Mouse (Mus musculus) adrenal gland, postnatal 4 days (tissue): Measurements from ENCODE around the gene Cdh4. TPM values are rescaled to one million over a fixed set of nuclear protein-coding genes. Genes with fewer than 3 reads are reported as not detected.

Experiments used
- DNase-seq, 2 experiments: peaks; one replicate each; pipeline ENCODE4 v3.0.0; 2021 to 2022; ENCODE audit warnings: low spot score in 2 of 2, mixed read lengths in 2 of 2
- total RNA-seq, 2 experiments: library from RNA; stranded (reverse); gene quantifications; 2 replicates each; pipeline ENCODE4 v1.2.3; 2021

Cdh4 gene
- total RNA-seq, 2 experiments from 2014 or later = 6.8 to 7.7 TPM

- DNase-seq = no peak
Measured at GRCm38 (mm10) chr2:179838036-179838435, 395.8 kb downstream of the Cdh4 start.

GRCm38 (mm10) chr2:179842610-179843389 lies 400.6 kb downstream of the Cdh4 start:
- DNase-seq = no peak

GRCm38 (mm10) chr2:179849732-179850131 lies 407.5 kb downstream of the Cdh4 start:
- DNase-seq = no peak

GRCm38 (mm10) chr2:179852169-179852568 lies 409.9 kb downstream of the Cdh4 start:
- no peak for DNase-seq

- DNase-seq = no peak
Measured at GRCm38 (mm10) chr2:179852862-179853261, 410.6 kb downstream of the Cdh4 start.

GRCm38 (mm10) chr2:179853892-179854291 lies 411.7 kb downstream of the Cdh4 start:
- no peak for DNase-seq

GRCm38 (mm10) chr2:179857086-179857485 lies 414.9 kb downstream of the Cdh4 start:
- DNase-seq = no peak

GRCm38 (mm10) chr2:179862676-179863075 lies 420.4 kb downstream of the Cdh4 start:
- no peak for DNase-seq

- DNase-seq = no peak
Measured at GRCm38 (mm10) chr2:179863266-179863665, 421.0 kb downstream of the Cdh4 start.

GRCm38 (mm10) chr2:179865097-179865496 lies 422.9 kb downstream of the Cdh4 start:
- no peak for DNase-seq

- no peak for DNase-seq
Measured at GRCm38 (mm10) chr2:179867669-179868068, 425.4 kb downstream of the Cdh4 start.

GRCm38 (mm10) chr2:179869871-179870270 lies 427.6 kb downstream of the Cdh4 start:
- DNase-seq = no peak

GRCm38 (mm10) chr2:179872724-179873123 lies 430.5 kb downstream of the Cdh4 start:
- no peak for DNase-seq

GRCm38 (mm10) chr2:179873315-179873714 lies 431.1 kb downstream of the Cdh4 start:
- DNase-seq = no peak

GRCm38 (mm10) chr2:179875147-179875546 lies 432.9 kb downstream of the Cdh4 start:
- DNase-seq = peak; percentile 20 to 29

- peak; percentile 11 to 20 for DNase-seq
Measured at GRCm38 (mm10) chr2:179877551-179878215, 435.5 kb downstream of the Cdh4 start.

GRCm38 (mm10) chr2:179884561-179884960 lies 442.3 kb downstream of the Cdh4 start:
- DNase-seq = no peak

GRCm38 (mm10) chr2:179891048-179891447 lies 448.8 kb downstream of the Cdh4 start:
- DNase-seq = no peak

- DNase-seq = no peak
Measured at GRCm38 (mm10) chr2:179896949-179897348, 454.7 kb downstream of the Cdh4 start.

GRCm38 (mm10) chr2:179912911-179913310 lies 470.7 kb downstream of the Cdh4 start:
- no peak for DNase-seq

- no peak for DNase-seq
Measured at GRCm38 (mm10) chr2:179913349-179913748, 471.1 kb downstream of the Cdh4 start.

GRCm38 (mm10) chr2:179914246-179914645 lies 472.0 kb downstream of the Cdh4 start:
- no peak for DNase-seq
